Mouse (Mus musculus) forebrain, embryonic 13.5 days (tissue): ENCODE measurements around the gene Asna1. TPM values are rescaled to one million over a fixed set of nuclear protein-coding genes. Genes with fewer than 3 reads are reported as not detected.
A peak's percentile ranks its signal among the peaks of the same experiment; 100 is the strongest.

Experiments
- ATAC-seq: fragments of 200-750 bp; cut with Nextera tagmentation; 2 replicates; pipeline ENCODE4 v1.8.0; 2017
- H3K27ac ChIP-seq: fragments of 300-500 bp; sonication (generic); 2 replicates; pipeline ENCODE4 v1.5.1; 2015; ENCODE audit warnings: inconsistent platforms, mild to moderate bottlenecking, moderate library complexity
- H3K27me3 ChIP-seq: fragments of 300-500 bp; sonication (generic); 2 replicates; pipeline ENCODE4 v1.6.1; 2015; ENCODE audit warnings: mild to moderate bottlenecking, inconsistent platforms
- H3K36me3 ChIP-seq: fragments of 300-500 bp; sonication (generic); 2 replicates; pipeline ENCODE4 v1.6.1; 2015; ENCODE audit warnings: mild to moderate bottlenecking, inconsistent platforms; ENCODE audit not compliant: poor library complexity, severe bottlenecking
- H3K4me1 ChIP-seq: fragments of 300-500 bp; sonication (generic); 2 replicates; pipeline ENCODE4 v1.6.1; 2015; ENCODE audit warnings: inconsistent platforms
- H3K4me2 ChIP-seq: fragments of 300-500 bp; sonication (generic); 2 replicates; pipeline ENCODE4 v1.6.1; 2015; ENCODE audit warnings: inconsistent platforms, mild to moderate bottlenecking, moderate library complexity
- H3K4me3 ChIP-seq: fragments of 300-500 bp; sonication (generic); 2 replicates; pipeline ENCODE4 v1.5.1; 2015; ENCODE audit warnings: mild to moderate bottlenecking, inconsistent platforms
- H3K9ac ChIP-seq: fragments of 300-500 bp; sonication (generic); 2 replicates; pipeline ENCODE4 v1.6.1; 2015; ENCODE audit warnings: mild to moderate bottlenecking, inconsistent platforms
- H3K9me3 ChIP-seq: fragments of 300-500 bp; sonication (generic); replicated peaks from 2 replicates; pipeline ENCODE4 v1.6.1; 2016; ENCODE audit warnings: inconsistent platforms
- WGBS: fragments of 180-500 bp; shearing (Covaris S2); methylation state at CpG from one replicate; pipeline ENCODE4 v1.1.7; 2015; 5-methylcytosine and 5-hydroxymethylcytosine counted together
- microRNA-seq: library from miRNA; unstranded; fragments of <30 nt; microRNA quantifications from one replicate; pipeline ENCODE4, GENCODE M21; 2016
- polyA plus RNA-seq: library from polyadenylated mRNA; unstranded; fragments of >200 nt; fragmentation: Nextera tagmentation; extraction: Ambion mirVana; gene quantifications from 2 replicates; pipeline ENCODE4 v1.2.1, GENCODE M21; 2015

The Asna1 gene
- polyA plus RNA-seq, 1 experiment from 2014 or later: 166 TPM

DNA sequence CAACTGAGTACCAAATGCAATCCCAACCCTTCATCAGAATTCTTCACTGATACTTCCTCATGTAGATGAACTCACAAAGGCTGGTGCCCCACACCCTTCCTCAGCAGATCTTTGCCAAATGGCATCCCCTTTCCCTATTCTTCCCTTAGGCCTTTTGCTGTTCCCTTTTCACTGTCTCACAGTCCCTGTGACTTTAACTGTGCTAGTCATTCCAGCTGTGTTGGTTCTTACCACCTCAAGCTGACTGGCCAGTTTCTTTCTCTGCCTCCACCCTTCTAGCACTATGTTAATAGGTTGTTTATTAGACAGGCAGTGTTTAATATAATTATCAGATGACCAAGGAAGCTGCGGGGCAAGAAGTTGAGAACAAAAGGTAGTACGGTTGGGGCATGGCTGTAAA is 56.4 kb downstream of the Asna1 start:
- peak overlapping the region; percentile 88 for H3K4me2 ChIP-seq
- peaks cover 37% of the 10 kb centered on the region for H3K4me1 ChIP-seq
- 20% methylated on average over 2 of the region's 2 CpGs for WGBS
- peak overlapping the region; percentile 90 for H3K9ac ChIP-seq
- H3K9me3 ChIP-seq: no peaks in the 10 kb centered on the region
- no peaks in the 10 kb centered on the region for H3K27me3 ChIP-seq
- no peak for ATAC-seq
- peak overlapping the region; percentile 76 for H3K27ac ChIP-seq
- H3K4me3 ChIP-seq: peak overlapping the region; percentile 69
- peaks cover 35% of the 10 kb centered on the region for H3K36me3 ChIP-seq

Small RNA genes lying within 50 kb of the gene (microRNA-seq; reads per million reads assigned to microRNA genes)
- gene Mir7070: 2.4 reads per million

Other genes starting within 250 kb of the Asna1 start
- gene Nfix, start 224.9 kb downstream of the Asna1 start, polyA plus RNA-seq: 127 and 145 TPM in 2 replicates
- gene Dand5, start 202.5 kb downstream of the Asna1 start, polyA plus RNA-seq: 7.3 and 8.2 TPM in 2 replicates
- gene Gadd45gip1, start 193.8 kb downstream of the Asna1 start, polyA plus RNA-seq: 42.6 and 47.0 TPM in 2 replicates
- gene Rad23a, start 184.6 kb downstream of the Asna1 start, polyA plus RNA-seq: 93.9 and 114 TPM in 2 replicates
- 549 and 569 TPM in 2 replicates for gene Calr, start 178.3 kb downstream of the Asna1 start, polyA plus RNA-seq
- 123 and 127 TPM in 2 replicates for gene Farsa, start 168.3 kb downstream of the Asna1 start, polyA plus RNA-seq
- 80.3 and 85.1 TPM in 2 replicates for gene Syce2, start 153.2 kb downstream of the Asna1 start, polyA plus RNA-seq
- 33.2 and 34.2 TPM in 2 replicates for gene Gcdh, start 131.4 kb downstream of the Asna1 start, polyA plus RNA-seq
- gene Klf1, start 123.4 kb downstream of the Asna1 start, polyA plus RNA-seq: 0.74 and 1.2 TPM in 2 replicates
- gene Dnase2a, start 116.7 kb downstream of the Asna1 start, polyA plus RNA-seq: 6.9 and 9.4 TPM in 2 replicates
- 31.6 and 37.3 TPM in 2 replicates for gene Mast1, start 87.9 kb downstream of the Asna1 start, polyA plus RNA-seq
- gene Rtbdn, start 78.3 kb downstream of the Asna1 start, polyA plus RNA-seq: 1.2 and 1.8 TPM in 2 replicates
- gene Gm49661, start 55.8 kb downstream of the Asna1 start, polyA plus RNA-seq: not detected in 2 replicates
- 1,640 and 1,662 TPM in 2 replicates for gene Prdx2, start 55.7 kb downstream of the Asna1 start, polyA plus RNA-seq
- gene Rnaseh2a, start 55.5 kb downstream of the Asna1 start, polyA plus RNA-seq: 119 and 124 TPM in 2 replicates
- 3.4 and 4.2 TPM in 2 replicates for gene Junb, start 46.6 kb downstream of the Asna1 start, polyA plus RNA-seq
- 16.8 and 21.5 TPM in 2 replicates for gene Hook2, start 34.7 kb downstream of the Asna1 start, polyA plus RNA-seq
- gene Best2, start 10.8 kb downstream of the Asna1 start, polyA plus RNA-seq: not detected in 2 replicates
- gene Trir, start 1.5 kb upstream of the Asna1 start, polyA plus RNA-seq: 125 and 154 TPM in 2 replicates
- 46.4 and 49.4 TPM in 2 replicates for gene Tnpo2, start 11.6 kb upstream of the Asna1 start, polyA plus RNA-seq
- gene Fbxw9, start 34.8 kb upstream of the Asna1 start, polyA plus RNA-seq: 39.4 and 49.1 TPM in 2 replicates
- 0.88 and 0.93 TPM in 2 replicates for gene Gm5741, start 42.7 kb upstream of the Asna1 start, polyA plus RNA-seq
- 79.5 TPM in 2 replicates for gene Dhps, start 46.5 kb upstream of the Asna1 start, polyA plus RNA-seq
- gene Wdr83os, start 55.5 kb upstream of the Asna1 start, polyA plus RNA-seq: 136 and 137 TPM in 2 replicates
- 52.9 and 57.8 TPM in 2 replicates for gene Wdr83, start 56.0 kb upstream of the Asna1 start, polyA plus RNA-seq
- 14.6 and 14.7 TPM in 2 replicates for gene Man2b1, start 58.0 kb upstream of the Asna1 start, polyA plus RNA-seq
- 2.1 and 2.3 TPM in 2 replicates for gene Zfp791, start 97.8 kb upstream of the Asna1 start, polyA plus RNA-seq
- gene Cks1brt, start 126.6 kb upstream of the Asna1 start, polyA plus RNA-seq: not detected in 2 replicates
- gene Olfr371, start 200.7 kb upstream of the Asna1 start, polyA plus RNA-seq: not detected in 2 replicates